Mouse (Mus musculus): ENCODE data around the gene Gss.

DNA sequence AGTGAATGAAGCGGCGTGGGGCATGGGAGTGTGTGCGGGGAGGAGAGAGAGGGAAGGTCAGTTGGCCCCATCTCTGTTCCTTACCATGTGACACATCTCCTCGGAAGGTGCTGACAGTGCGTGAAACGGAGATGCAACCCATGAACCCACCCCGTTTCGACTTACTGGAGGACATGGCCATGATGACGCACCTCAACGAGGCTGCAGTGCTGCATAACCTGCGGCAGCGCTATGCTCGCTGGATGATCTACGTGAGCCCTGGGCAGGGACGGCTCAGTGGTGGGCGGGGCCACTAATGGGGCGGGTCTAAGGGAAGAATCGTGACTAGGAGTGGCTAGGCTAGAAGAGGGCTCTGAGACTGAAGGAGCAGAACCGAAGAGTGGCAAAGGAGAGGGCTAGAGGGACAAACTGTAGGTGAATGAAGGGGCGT lies 20.7 kb upstream of the Gss start:
- no peak for TF ChIP-seq FLI1 (IDR thresholded peaks at IDR 0.05; ENCODE audit: low read length)
- no peak for TF ChIP-seq GATA1 (IDR thresholded peaks at IDR 0.05; ENCODE audit: borderline replicate concordance, low read length)
